Mouse (Mus musculus) limb, embryonic 13.5 days (tissue): ENCODE measurements around the gene 5430419D17Rik. TPM values are rescaled to one million over a fixed set of nuclear protein-coding genes. Genes with fewer than 3 reads are reported as not detected.

Experiments used
- ATAC-seq: fragments of 200-750 bp; cut with Nextera tagmentation; 2 replicates; pipeline ENCODE4 v1.8.0; 2017; ENCODE audit warnings: low read depth, moderate number of reproducible peaks, moderate TSS enrichment; ENCODE audit not compliant: low FRiP score
- H3K27ac ChIP-seq: fragments of 300-500 bp; sonication (generic); 2 replicates; pipeline ENCODE4 v1.5.1; 2015; ENCODE audit warnings: inconsistent platforms, mild to moderate bottlenecking, moderate library complexity
- H3K27me3 ChIP-seq: fragments of 300-500 bp; sonication (generic); 2 replicates; pipeline ENCODE4 v1.6.1; 2015; ENCODE audit warnings: mild to moderate bottlenecking, inconsistent platforms
- H3K36me3 ChIP-seq: fragments of 300-500 bp; sonication (generic); 2 replicates; pipeline ENCODE4 v1.6.1; 2015; ENCODE audit warnings: inconsistent platforms, mild to moderate bottlenecking, moderate library complexity
- H3K4me1 ChIP-seq: fragments of 300-500 bp; sonication (generic); 2 replicates; pipeline ENCODE4 v1.6.1; 2015; ENCODE audit warnings: inconsistent platforms
- H3K4me2 ChIP-seq: fragments of 300-500 bp; sonication (generic); replicated peaks from 2 replicates; pipeline ENCODE4 v1.6.1; 2015; ENCODE audit warnings: inconsistent platforms, mild to moderate bottlenecking, moderate library complexity
- H3K4me3 ChIP-seq: fragments of 300-500 bp; sonication (generic); 2 replicates; pipeline ENCODE4 v1.5.1; 2015; ENCODE audit warnings: moderate library complexity, mild to moderate bottlenecking, inconsistent platforms
- H3K9ac ChIP-seq: fragments of 300-500 bp; sonication (generic); 2 replicates; pipeline ENCODE4 v1.6.1; 2015; ENCODE audit warnings: mild to moderate bottlenecking, inconsistent platforms
- H3K9me3 ChIP-seq: fragments of 300-500 bp; sonication (generic); 2 replicates; pipeline ENCODE4 v1.6.1; 2016; ENCODE audit warnings: inconsistent platforms
- WGBS: fragments of 180-500 bp; shearing (Covaris S2); methylation state at CpG from one replicate; pipeline ENCODE4 v1.1.7; 2015; 5-methylcytosine and 5-hydroxymethylcytosine counted together
- polyA plus RNA-seq: library from polyadenylated mRNA; unstranded; fragments of >200 nt; fragmentation: Nextera tagmentation; extraction: Ambion mirVana; gene quantifications from 2 replicates; pipeline ENCODE4 v1.2.1, GENCODE M21; 2015

The 5430419D17Rik gene
- polyA plus RNA-seq, 1 experiment from 2014 or later = not detected

DNA sequence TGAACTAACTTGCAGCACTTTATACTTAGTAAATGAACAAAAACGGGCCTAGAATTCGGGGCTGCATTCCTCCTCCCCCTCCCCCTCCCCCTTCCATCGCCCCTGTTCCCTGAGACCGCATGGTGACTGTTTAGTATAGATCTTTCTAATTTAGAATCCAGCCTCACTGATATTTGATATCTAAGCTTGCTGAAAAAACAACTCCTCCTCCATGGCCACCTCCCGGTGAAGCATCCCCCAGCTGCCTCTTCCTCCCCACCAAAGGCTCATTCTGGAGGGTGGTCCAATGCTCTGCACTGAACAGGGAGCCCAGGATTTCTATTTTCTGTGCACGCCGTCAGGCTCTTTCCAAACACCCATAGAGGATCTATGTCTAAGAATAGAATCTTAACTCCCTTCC, 144.1 kb downstream of the 5430419D17Rik start:
- no peaks in the 10 kb centered on the region for H3K9me3 ChIP-seq
- H3K4me3 ChIP-seq = no peak overlapping the region
- WGBS = 69% methylated on average over 5 of the region's 7 CpGs
- H3K4me1 ChIP-seq = no peaks in the 10 kb centered on the region
- no peaks in the 10 kb centered on the region for H3K36me3 ChIP-seq
- no peak overlapping the region for H3K9ac ChIP-seq
- no peak for ATAC-seq
- no peak overlapping the region for H3K27ac ChIP-seq
- no peaks in the 10 kb centered on the region for H3K27me3 ChIP-seq
- H3K4me2 ChIP-seq = no peak overlapping the region

DNA sequence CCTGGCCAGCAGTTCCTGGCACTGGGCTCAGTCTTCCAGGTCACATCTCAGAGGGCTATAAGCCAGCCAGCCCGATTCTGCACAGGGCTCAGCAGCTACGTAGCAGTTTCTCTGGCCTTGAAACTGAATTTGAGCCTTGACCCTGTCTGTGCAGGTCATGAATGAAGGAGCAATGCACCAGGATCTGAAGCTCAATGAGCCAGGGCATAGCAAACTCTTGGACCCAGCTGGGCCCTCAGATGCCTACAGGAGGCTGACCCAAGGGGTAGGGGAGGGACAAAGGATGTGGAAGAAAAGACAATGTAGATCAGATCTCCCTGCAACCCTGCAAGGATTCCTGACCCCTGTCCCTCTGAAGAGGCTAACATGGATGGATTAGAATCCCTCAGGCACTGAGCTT, 148.0 kb downstream of the 5430419D17Rik start, which contains the start of gene Cuzd1:
Gene Cuzd1 (minus strand): TSS at position 101 of the 400 bp plus-strand sequence.
- no peaks in the 10 kb centered on the region for H3K4me1 ChIP-seq
- H3K36me3 ChIP-seq = no peaks in the 10 kb centered on the region
- ATAC-seq = no peak
- H3K9me3 ChIP-seq = no peaks in the 10 kb centered on the region
- no peak within 1 kb of the TSS for H3K9ac ChIP-seq
- 77% methylated on average over 2 of the region's 2 CpGs for WGBS
- H3K4me3 ChIP-seq = no peak within 1 kb of the TSS
- H3K27me3 ChIP-seq = no peaks in the 10 kb centered on the region
- no peak within 1 kb of the TSS for H3K4me2 ChIP-seq
- H3K27ac ChIP-seq = no peak within 1 kb of the TSS

DNA sequence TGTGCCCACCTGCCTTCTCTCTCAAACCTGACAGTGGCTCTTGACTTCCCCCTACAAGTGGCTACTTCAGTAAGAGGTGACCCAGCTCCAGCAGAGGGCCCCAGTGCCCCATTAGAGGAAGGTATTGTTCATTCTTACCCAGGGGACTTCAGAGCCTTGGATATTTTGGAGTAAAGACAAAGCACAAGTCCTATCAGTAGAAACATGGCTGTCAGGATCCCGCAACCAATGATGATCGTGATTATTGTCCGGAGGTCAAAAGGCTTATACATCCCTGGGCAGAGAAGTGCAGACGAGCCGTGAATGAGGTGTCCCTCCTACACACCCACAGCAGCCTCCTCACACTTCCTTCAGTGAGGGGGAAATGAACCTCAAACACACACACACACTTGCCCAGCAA, 152.9 kb downstream of the 5430419D17Rik start:
- H3K9me3 ChIP-seq = no peaks in the 10 kb centered on the region
- no peak overlapping the region for H3K9ac ChIP-seq
- no peaks in the 10 kb centered on the region for H3K36me3 ChIP-seq
- ATAC-seq = no peak
- no peaks in the 10 kb centered on the region for H3K27me3 ChIP-seq
- no peak overlapping the region for H3K27ac ChIP-seq
- H3K4me3 ChIP-seq = no peak overlapping the region
- no peak overlapping the region for H3K4me2 ChIP-seq
- H3K4me1 ChIP-seq = no peaks in the 10 kb centered on the region
- 83% methylated on average over 5 of the region's 5 CpGs for WGBS

DNA sequence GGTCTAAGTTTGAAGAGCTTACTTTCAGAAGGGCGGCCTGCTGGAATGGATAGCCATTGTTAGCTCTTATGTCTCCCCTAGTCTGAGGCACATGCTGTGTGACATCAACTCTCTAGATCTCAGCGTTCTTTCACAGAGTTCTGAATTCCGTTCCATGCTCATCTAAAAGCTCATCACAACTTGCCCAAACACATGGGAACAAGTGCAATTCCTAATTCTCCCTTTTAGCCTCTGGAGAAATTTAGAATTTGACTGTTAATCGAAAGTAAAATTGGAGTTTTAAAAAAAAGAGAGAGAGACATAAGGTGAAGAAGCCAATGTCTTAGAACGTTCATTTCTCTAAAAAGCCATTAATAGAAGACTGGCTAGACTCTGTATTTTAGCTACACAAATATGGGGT, 155.2 kb downstream of the 5430419D17Rik start, which contains the start of gene Fam24b:
Gene Fam24b (minus strand): TSS at position 101 of the 400 bp plus-strand sequence.
- WGBS = 91% methylated on average over 5 of the region's 5 CpGs

DNA sequence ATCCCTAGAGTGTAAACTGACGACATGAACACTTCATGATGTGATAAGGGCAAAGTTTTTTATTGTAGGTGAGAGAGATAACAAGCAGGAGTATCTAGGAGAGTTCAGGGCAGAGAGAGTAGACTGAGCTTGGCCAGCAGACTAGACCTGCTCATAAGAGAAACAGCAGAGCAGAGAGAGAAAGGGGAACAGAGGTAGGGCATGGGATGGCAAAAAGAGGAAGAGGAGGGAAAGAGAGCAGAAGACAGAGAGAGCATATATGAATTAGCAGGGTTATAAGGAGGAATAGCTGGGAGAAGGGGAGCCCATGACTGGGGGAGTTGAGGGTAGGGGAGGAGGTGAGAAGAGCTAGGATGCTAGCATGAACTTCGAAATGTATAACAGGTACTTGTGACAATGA, 157.5 kb downstream of the 5430419D17Rik start:
- Histone ChIP-seq H3K9ac (no peak overlapping the region), H3K4me3 (no peak overlapping the region), H3K27me3 (no peaks in the 10 kb centered on the region), H3K36me3 (no peaks in the 10 kb centered on the region), H3K9me3 (no peaks in the 10 kb centered on the region), H3K4me2 (no peak overlapping the region), H3K27ac (no peak overlapping the region), H3K4me1 (no peaks in the 10 kb centered on the region)
- WGBS = 68% methylated on average over 2 of the region's 2 CpGs
- no peak for ATAC-seq

More for the DNA sequence above, 155.2 kb downstream of the 5430419D17Rik start, which contains the start of gene Fam24b:
- H3K4me2 ChIP-seq = no peak within 1 kb of the TSS
- no peak for ATAC-seq
- no peaks in the 10 kb centered on the region for H3K9me3 ChIP-seq
- H3K9ac ChIP-seq = no peak within 1 kb of the TSS
- H3K27ac ChIP-seq = no peak within 1 kb of the TSS
- H3K36me3 ChIP-seq = no peaks in the 10 kb centered on the region
- no peaks in the 10 kb centered on the region for H3K4me1 ChIP-seq
- no peaks in the 10 kb centered on the region for H3K27me3 ChIP-seq
- H3K4me3 ChIP-seq = no peak within 1 kb of the TSS

DNA sequence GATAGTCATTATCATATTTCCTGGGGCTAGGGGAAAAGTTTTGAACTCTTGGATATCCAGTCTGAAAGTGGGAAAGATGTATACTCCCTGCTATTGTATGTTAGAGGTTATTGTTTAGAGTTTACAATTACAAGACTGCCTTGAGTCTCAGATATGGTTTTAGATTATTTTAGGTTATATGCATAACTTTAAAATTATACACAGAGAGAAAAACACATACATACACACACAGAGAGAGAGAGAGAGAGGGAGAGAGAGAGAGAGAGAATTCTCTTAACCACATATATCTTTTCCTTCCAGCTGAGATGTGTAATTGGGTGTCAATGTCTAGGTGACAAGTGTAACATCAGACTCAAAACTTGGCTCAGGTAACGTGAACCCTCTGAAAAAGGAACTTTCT, 159.4 kb downstream of the 5430419D17Rik start, which contains the start of gene Fam24a:
Gene Fam24a (plus strand): TSS at position 301 of the 400 bp plus-strand sequence.
- H3K9ac ChIP-seq = no peak within 1 kb of the TSS
- no peak for ATAC-seq
- no peaks in the 10 kb centered on the region for H3K9me3 ChIP-seq
- 58% methylated on average over 1 of the region's 1 CpGs for WGBS
- H3K4me2 ChIP-seq = no peak within 1 kb of the TSS
- H3K4me3 ChIP-seq = no peak within 1 kb of the TSS
- H3K4me1 ChIP-seq = no peaks in the 10 kb centered on the region
- no peaks in the 10 kb centered on the region for H3K27me3 ChIP-seq
- H3K27ac ChIP-seq = no peak within 1 kb of the TSS
- no peaks in the 10 kb centered on the region for H3K36me3 ChIP-seq

DNA sequence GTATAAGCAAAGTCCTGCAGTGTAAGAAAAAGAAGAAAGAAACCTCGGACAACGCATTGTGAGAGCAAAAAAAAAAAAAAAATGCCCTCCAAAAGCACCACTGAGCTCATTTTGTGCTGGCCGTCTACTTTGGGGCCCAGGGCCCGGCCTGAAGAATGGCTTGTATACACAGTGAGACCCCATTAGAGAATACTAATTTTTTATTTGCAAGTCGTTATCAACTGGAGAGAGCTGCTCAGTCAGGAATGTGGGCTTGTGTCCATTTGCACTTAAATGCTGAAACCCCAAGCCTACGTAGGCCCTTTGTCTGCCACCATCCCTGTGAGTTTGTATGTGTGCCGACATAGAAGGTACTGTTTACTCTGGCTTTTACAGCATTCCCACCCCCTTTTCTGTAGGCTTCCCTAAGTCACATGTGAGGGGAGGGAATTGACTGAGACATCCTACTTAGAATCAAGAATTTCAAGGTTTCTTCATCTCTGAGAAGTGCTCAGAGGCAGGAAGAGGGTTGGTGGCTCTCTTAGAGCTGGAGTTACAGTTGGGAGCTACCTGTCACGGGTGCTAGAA, 163.4 kb downstream of the 5430419D17Rik start:
- Histone ChIP-seq H3K36me3 (peaks cover 26% of the 10 kb centered on the region), H3K4me3 (no peak overlapping the region), H3K9me3 (no peaks in the 10 kb centered on the region), H3K4me2 (no peak overlapping the region), H3K27ac (no peak overlapping the region), H3K9ac (no peak overlapping the region), H3K4me1 (no peaks in the 10 kb centered on the region), H3K27me3 (no peaks in the 10 kb centered on the region)
- WGBS = 61% methylated on average over 8 of the region's 8 CpGs
- ATAC-seq = no peak

DNA sequence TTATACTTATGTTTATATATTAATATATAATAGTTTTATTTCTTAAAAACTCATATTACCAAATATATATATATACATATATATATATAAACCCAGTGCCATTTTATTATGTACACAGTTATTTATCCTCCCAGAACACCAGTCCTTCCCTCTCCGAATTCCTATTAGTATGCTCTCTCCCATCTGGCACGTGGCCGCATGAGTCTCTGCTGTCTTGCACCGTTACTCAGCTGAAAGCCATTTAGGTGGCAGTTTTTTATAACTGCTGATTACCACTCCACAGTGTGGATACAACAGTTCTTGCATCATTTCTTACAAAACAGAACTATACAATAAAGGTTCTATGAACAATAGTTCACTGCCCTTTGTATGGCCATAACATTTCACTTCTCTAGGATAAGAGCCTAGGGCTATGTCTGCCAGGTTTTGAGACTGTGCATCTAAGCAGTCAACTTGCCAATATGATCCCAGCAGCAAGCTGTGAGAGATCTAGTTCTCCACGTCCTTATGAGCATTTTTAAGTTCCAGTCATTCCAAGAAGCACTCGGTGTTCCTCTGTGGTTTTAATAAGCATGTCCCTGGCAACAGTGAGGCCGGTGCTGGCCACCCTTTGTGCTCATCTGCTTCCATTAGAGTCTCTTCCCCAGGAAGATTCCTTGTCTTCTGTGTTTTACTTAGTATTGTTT, 171.8 kb downstream of the 5430419D17Rik start:
- no peak overlapping the region for H3K4me3 ChIP-seq
- no peak overlapping the region for H3K4me2 ChIP-seq
- ATAC-seq = no peak
- WGBS = 78% methylated on average over 7 of the region's 7 CpGs
- no peak overlapping the region for H3K27ac ChIP-seq
- H3K36me3 ChIP-seq = peaks cover 74% of the 10 kb centered on the region
- H3K9ac ChIP-seq = no peak overlapping the region
- no peaks in the 10 kb centered on the region for H3K27me3 ChIP-seq
- H3K9me3 ChIP-seq = no peaks in the 10 kb centered on the region
- H3K4me1 ChIP-seq = no peaks in the 10 kb centered on the region

Other genes with a start within 250 kb of the 5430419D17Rik start
- 78.4 and 87.6 TPM in 2 replicates for gene Htra1, start 238.3 kb upstream of the 5430419D17Rik start, polyA plus RNA-seq
- gene Dmbt1, start 142.3 kb upstream of the 5430419D17Rik start, polyA plus RNA-seq = 0.03 and 0.04 TPM in 2 replicates
- not detected in 2 replicates for gene 4933402N03Rik, start 28.1 kb upstream of the 5430419D17Rik start, polyA plus RNA-seq
- not detected in 2 replicates for gene Cuzd1, start 147.9 kb downstream of the 5430419D17Rik start, polyA plus RNA-seq
- gene Fam24b, start 155.1 kb downstream of the 5430419D17Rik start, polyA plus RNA-seq = not detected in 2 replicates
- gene Fam24a, start 159.5 kb downstream of the 5430419D17Rik start, polyA plus RNA-seq = not detected in 2 replicates
- gene 2310057M21Rik, start 188.4 kb downstream of the 5430419D17Rik start, polyA plus RNA-seq = 24.8 and 25.0 TPM in 2 replicates
- 76.4 and 76.8 TPM in 2 replicates for gene Pstk, start 196.7 kb downstream of the 5430419D17Rik start, polyA plus RNA-seq
- gene Ikzf5, start 236.1 kb downstream of the 5430419D17Rik start, polyA plus RNA-seq = 14.8 and 15.0 TPM in 2 replicates
- 91.5 and 106 TPM in 2 replicates for gene Acadsb, start 236.2 kb downstream of the 5430419D17Rik start, polyA plus RNA-seq